Comparison of ENCODE assay signal across 7 mouse cellular contexts in genomic region chr14:105177238-105177693, GRCm38 (mm10). TPM values are rescaled to one million over a fixed set of nuclear protein-coding genes. Genes with fewer than 3 reads are reported as not detected.
DNase-seq lines count a peak whose midpoint lies in the region; ATAC-seq lines count a peak whose summit lies in the region.

Rbm26 (minus strand) TSS chr14:105177327.

- WGBS in embryonic facial prominence, embryonic 12.5 days = under 1% methylated on average over 28 of the region's 28 CpGs
- under 1% methylated on average over 28 of the region's 28 CpGs for WGBS in limb, embryonic 11.5 days
- WGBS in midbrain, embryonic 14.5 days = under 1% methylated on average over 28 of the region's 28 CpGs

- peak within 1 kb of the TSS; percentile 98 for H3K9ac ChIP-seq in embryonic facial prominence, embryonic 12.5 days
- peak within 1 kb of the TSS; percentile 98 for H3K9ac ChIP-seq in limb, embryonic 11.5 days (ENCODE audit: low read length)
- peak within 1 kb of the TSS; percentile 98 for H3K9ac ChIP-seq in midbrain, embryonic 14.5 days (replicated peaks; ENCODE audit: low read length)

- H3K4me3 ChIP-seq in embryonic facial prominence, embryonic 12.5 days = peak within 1 kb of the TSS; percentile 98
- peak within 1 kb of the TSS; percentile 94 for H3K4me3 ChIP-seq in limb, embryonic 11.5 days (ENCODE audit: low read depth, low read length)
- H3K4me3 ChIP-seq in midbrain, embryonic 14.5 days (replicated peaks; ENCODE audit: low read depth, low read length) = peak within 1 kb of the TSS; percentile 96

- ATAC-seq in embryonic facial prominence, embryonic 12.5 days (ENCODE audit: insufficient number of reproducible peaks, insufficient read depth, low FRiP score, low TSS enrichment) = peak; percentile 92
- ATAC-seq in limb, embryonic 11.5 days (ENCODE audit: insufficient number of reproducible peaks, low FRiP score, low TSS enrichment, low read depth) = peak; percentile 97
- ATAC-seq in midbrain, embryonic 14.5 days (ENCODE audit: low FRiP score, low TSS enrichment) = peak; percentile 98

- peak; percentile 96 for DNase-seq in adrenal gland, postnatal 25 days
- peak; percentile 99 for DNase-seq in heart, adult 11 months
- peak; percentile 98 for DNase-seq in kidney, adult 18-20 months
- peak; percentile 98 for DNase-seq in limb, embryonic 11.5 days (ENCODE audit: low spot score)
- DNase-seq in midbrain, embryonic 14.5 days = peak; percentile 98
- peak; percentile 90 to 96 for DNase-seq in spleen, adult 18-20 months

- no peaks in the 10 kb centered on the region for H3K27me3 ChIP-seq in embryonic facial prominence, embryonic 12.5 days
- no peaks in the 10 kb centered on the region for H3K27me3 ChIP-seq in limb, embryonic 11.5 days (ENCODE audit: control insufficient read depth, insufficient read depth, low read length)
- H3K27me3 ChIP-seq in midbrain, embryonic 14.5 days (ENCODE audit: control insufficient read depth, insufficient read depth, low read length) = no peaks in the 10 kb centered on the region

- H3K36me3 ChIP-seq in embryonic facial prominence, embryonic 12.5 days = no peaks in the 10 kb centered on the region
- no peaks in the 10 kb centered on the region for H3K36me3 ChIP-seq in limb, embryonic 11.5 days (ENCODE audit: control insufficient read depth, insufficient read depth, low read length)
- H3K36me3 ChIP-seq in midbrain, embryonic 14.5 days (ENCODE audit: control insufficient read depth, insufficient read depth, low read length) = no peaks in the 10 kb centered on the region

- H3K4me1 ChIP-seq in embryonic facial prominence, embryonic 12.5 days = peaks cover 12% of the 10 kb centered on the region
- H3K4me1 ChIP-seq in limb, embryonic 11.5 days (ENCODE audit: control insufficient read depth, insufficient read depth, low read length) = peaks cover 9% of the 10 kb centered on the region
- peaks cover 20% of the 10 kb centered on the region for H3K4me1 ChIP-seq in midbrain, embryonic 14.5 days (ENCODE audit: control insufficient read depth, insufficient read depth, low read length)

- H3K9me3 ChIP-seq in embryonic facial prominence, embryonic 12.5 days = no peaks in the 10 kb centered on the region
- H3K9me3 ChIP-seq in limb, embryonic 11.5 days (ENCODE audit: control insufficient read depth, low read length) = no peaks in the 10 kb centered on the region
- no peaks in the 10 kb centered on the region for H3K9me3 ChIP-seq in midbrain, embryonic 14.5 days (ENCODE audit: control insufficient read depth, low read length)

- H3K4me2 ChIP-seq in embryonic facial prominence, embryonic 12.5 days (replicated peaks) = peak within 1 kb of the TSS; percentile 77
- H3K4me2 ChIP-seq in limb, embryonic 11.5 days (ENCODE audit: low read depth, severe bottlenecking) = peak within 1 kb of the TSS; percentile 79
- peak within 1 kb of the TSS; percentile 86 for H3K4me2 ChIP-seq in midbrain, embryonic 14.5 days (ENCODE audit: low read length)

- H3K27ac ChIP-seq in embryonic facial prominence, embryonic 12.5 days = peak within 1 kb of the TSS; percentile 96
- H3K27ac ChIP-seq in limb, embryonic 11.5 days (replicated peaks; ENCODE audit: low read depth, low read length) = peak within 1 kb of the TSS; percentile 89
- peak within 1 kb of the TSS; percentile 96 for H3K27ac ChIP-seq in midbrain, embryonic 14.5 days (replicated peaks; ENCODE audit: low read depth, low read length)

RNA-seq across cellular contexts. Expression of gene Rbm26, which starts in this region (rescaled TPM):
- total RNA-seq in adrenal gland, postnatal 25 days (2021) = 49.8 and 54.3 TPM in 2 replicates
- polyA plus RNA-seq in embryonic facial prominence, embryonic 12.5 days (2016; fragmentation: Nextera tagmentation; extraction: Ambion mirVana) = 51.0 and 51.1 TPM in 2 replicates
- 43.9 and 47.4 TPM in 2 replicates for polyA plus RNA-seq in limb, embryonic 11.5 days (2014; fragmentation: Nextera tagmentation; extraction: Ambion mirVana)
- polyA plus RNA-seq in midbrain, embryonic 14.5 days (2014; fragmentation: Nextera tagmentation; extraction: Ambion mirVana) = 46.2 and 47.3 TPM in 2 replicates

Comparison
In these comparisons a context has a peak if more than half of its experiments do, and no peak if none do; other contexts are left out.
1. Peak in every context shown above with its lines: DNase-seq, ATAC-seq, H3K4me3 ChIP-seq and H3K27ac ChIP-seq.